In the genomic region with DNA sequence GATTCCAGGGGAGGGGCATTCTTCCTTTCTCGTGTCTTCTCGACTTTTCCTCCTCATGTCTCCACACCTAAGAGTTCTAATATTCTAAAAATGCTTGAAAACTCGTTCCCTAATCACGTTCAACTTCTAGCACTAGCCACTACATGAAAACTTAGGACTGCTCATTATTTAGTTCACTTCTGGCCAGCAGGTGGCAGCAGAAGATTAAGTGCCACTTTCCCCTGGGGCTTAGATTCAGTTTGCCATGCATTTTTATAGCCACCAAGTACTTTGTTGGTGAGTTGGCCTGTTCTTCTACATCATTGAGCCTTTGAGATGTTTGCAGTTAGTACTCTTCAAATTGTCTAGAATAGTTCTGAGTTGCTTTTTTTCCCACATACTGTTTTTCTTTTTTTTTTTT, we compare ENCODE assay signal across 8 mouse cellular contexts. TPM values are rescaled to one million over a fixed set of nuclear protein-coding genes. Genes with fewer than 3 reads are reported as not detected.
DNase-seq lines count a peak whose midpoint lies in the region; ATAC-seq and TF ChIP-seq lines count a peak whose summit lies in the region.

No protein-coding gene starts in this region.

- TF ChIP-seq POLR2A in spleen, adult 2 months (IDR thresholded peaks at IDR 0.05; ENCODE audit: low read depth, low read length) = no peak

- ATAC-seq in cerebellum, adult (ENCODE audit: insufficient number of reproducible peaks, low FRiP score, low TSS enrichment) = no peak; the same call in 1 of the 2 replicates
- ATAC-seq in forebrain, embryonic 15.5 days (replicated peaks) = peak; percentile 58; the same call in 1 of the 2 replicates

- no peak overlapping the region for H3K27ac ChIP-seq in forebrain, embryonic 15.5 days (replicated peaks)
- no peak overlapping the region for H3K27ac ChIP-seq in midbrain, embryonic 10.5 days (replicated peaks)
- H3K27ac ChIP-seq in spleen, adult 2 months (ENCODE audit: insufficient read depth, low read length) = no peak overlapping the region

- no peaks in the 10 kb centered on the region for H3K4me1 ChIP-seq in forebrain, embryonic 15.5 days
- peaks cover 16% of the 10 kb centered on the region for H3K4me1 ChIP-seq in midbrain, embryonic 10.5 days
- no peaks in the 10 kb centered on the region for H3K4me1 ChIP-seq in spleen, adult 2 months (ENCODE audit: control insufficient read depth, insufficient read depth, insufficient read length)

- no peak overlapping the region for H3K9ac ChIP-seq in forebrain, embryonic 15.5 days (replicated peaks)

- DNase-seq in cerebellum, adult 11 months = peak; percentile 75
- peak; percentile 65 for DNase-seq in cerebellum, adult 11-12 months
- peak; percentile 56 for DNase-seq in hindlimb bud, embryonic 11.5 days (ENCODE audit: extremely low spot score, low read depth, low spot score)
- peak; percentile 82 to 84 for DNase-seq in left cerebral cortex, adult 18-20 months (ENCODE audit: low spot score in 2 of 2)
- DNase-seq in midbrain, embryonic 10.5 days (ENCODE audit: low spot score) = peak; percentile 65
- DNase-seq in spleen, adult 2 months (ENCODE audit: low read depth in 1 of 2, low spot score in 2 of 2) = peak; percentile 44 to 68

- WGBS in forebrain, embryonic 15.5 days = 7% methylated on average over 4 of the region's 4 CpGs
- WGBS in midbrain, embryonic 10.5 days = 20% methylated on average over 4 of the region's 4 CpGs
- 0% methylated on average over 4 of the region's 4 CpGs for WGBS in spleen, adult 2 months

- TF ChIP-seq CTCF in spleen, adult 2 months (IDR thresholded peaks at IDR 0.05; ENCODE audit: extremely low read depth, insufficient read depth, insufficient read length, insufficient replicate concordance) = peak; percentile 56; the same call in 1 of the 2 replicates

- no peak overlapping the region for H3K4me3 ChIP-seq in forebrain, embryonic 15.5 days
- no peak overlapping the region for H3K4me3 ChIP-seq in midbrain, embryonic 10.5 days
- no peak overlapping the region for H3K4me3 ChIP-seq in spleen, adult 2 months (ENCODE audit: extremely low read depth, insufficient read depth, insufficient read length)

- no peaks in the 10 kb centered on the region for H3K27me3 ChIP-seq in forebrain, embryonic 15.5 days
- H3K27me3 ChIP-seq in midbrain, embryonic 10.5 days (ENCODE audit: low read depth, poor library complexity, severe bottlenecking) = no peaks in the 10 kb centered on the region
- H3K27me3 ChIP-seq in spleen, adult 2 months (ENCODE audit: control insufficient read depth, insufficient read depth, low read length) = no peaks in the 10 kb centered on the region; the same call in 1 of the 2 replicates

- no peaks in the 10 kb centered on the region for H3K9me3 ChIP-seq in forebrain, embryonic 15.5 days
- no peaks in the 10 kb centered on the region for H3K9me3 ChIP-seq in midbrain, embryonic 10.5 days (replicated peaks)

- no peak overlapping the region for H3K4me2 ChIP-seq in forebrain, embryonic 15.5 days (replicated peaks)

- no peaks in the 10 kb centered on the region for H3K36me3 ChIP-seq in forebrain, embryonic 15.5 days
- H3K36me3 ChIP-seq in midbrain, embryonic 10.5 days = no peaks in the 10 kb centered on the region
- H3K36me3 ChIP-seq in spleen, adult 2 months (ENCODE audit: control insufficient read depth, insufficient read depth, low read length) = no peaks in the 10 kb centered on the region

RNA-seq across cellular contexts. Expression of gene Ddx10, which starts 6.5 kb away (rescaled TPM):
- 23.7 and 24.2 TPM in 2 replicates for polyA plus RNA-seq in forebrain, embryonic 15.5 days (2015; fragmentation: Nextera tagmentation; extraction: Ambion mirVana)
- 10 to 100 TPM; 20.8 to 22.7 TPM for total RNA-seq in left cerebral cortex, adult 18-20 months (2021)
- polyA plus RNA-seq in midbrain, embryonic 10.5 days (2016; fragmentation: Nextera tagmentation; extraction: Ambion mirVana) = 28.0 and 30.4 TPM in 2 replicates
- polyA plus RNA-seq in spleen, adult 2 months (2012; rRNA removed) = 1.0 and 1.4 TPM in 2 replicates

RNA-seq across cellular contexts. Expression of gene Exph5, which starts 47.1 kb away (rescaled TPM):
- polyA plus RNA-seq in forebrain, embryonic 15.5 days (2015; fragmentation: Nextera tagmentation; extraction: Ambion mirVana) = 0.09 and 0.11 TPM in 2 replicates
- 10 to 100 TPM; 26.8 to 31.3 TPM for total RNA-seq in left cerebral cortex, adult 18-20 months (2021)
- 0.67 and 0.73 TPM in 2 replicates for polyA plus RNA-seq in midbrain, embryonic 10.5 days (2016; fragmentation: Nextera tagmentation; extraction: Ambion mirVana)
- polyA plus RNA-seq in spleen, adult 2 months (2012; rRNA removed) = 0.02 and 0.04 TPM in 2 replicates

Comparison
In these comparisons a context has a peak if more than half of its experiments do, and no peak if none do; other contexts are left out.
1. RNA of gene Ddx10, which starts 6.5 kb away (polyA plus RNA-seq): 28.0 to 30.4 TPM in midbrain, embryonic 10.5 days and 23.7 to 24.2 TPM in forebrain, embryonic 15.5 days; 1.0 to 1.4 TPM in spleen, adult 2 months; every median in the first group is over 10 times any median in the second.
2. Peak in every context shown above with its lines, with median percentiles within 50 percentile points of each other: DNase-seq.